Mouse (Mus musculus): Measurements from ENCODE around the gene Snx29. TPM values are rescaled to one million over a fixed set of nuclear protein-coding genes. Genes with fewer than 3 reads are reported as not detected.
"Not testable (repeated sequence)": the region's sequence is repeated elsewhere in the genome, so short reads cannot be mapped to it uniquely, and the experiment has no call there.

Snx29 gene
- total and polyA plus RNA-seq, 2 experiments, result 2.0 to 10.3 TPM

DNA sequence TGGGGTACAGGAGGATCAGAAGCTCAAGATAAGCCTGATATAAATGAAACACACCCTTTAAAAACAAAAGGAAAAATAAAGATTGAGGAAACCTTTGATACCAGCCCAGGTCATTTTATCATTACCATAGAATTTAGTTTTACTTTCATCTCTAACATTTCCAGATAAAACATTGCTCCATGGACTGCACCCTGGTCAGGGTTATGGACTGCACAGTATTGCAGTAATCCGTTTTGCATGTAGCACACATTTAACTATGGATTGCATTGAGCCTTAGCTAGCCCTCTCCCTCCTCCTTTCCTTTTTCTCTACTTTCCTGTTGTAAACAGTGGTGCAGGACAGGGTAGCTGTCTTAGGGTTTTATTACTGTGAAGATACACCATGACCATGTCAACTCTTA is 8.3 kb downstream of the Snx29 start:
- no peaks in the 10 kb centered on the region for H3K27me3 ChIP-seq (ENCODE audit: control insufficient read depth, insufficient read depth, low read length)
- no peak overlapping the region for H3K4me3 ChIP-seq (ENCODE audit: insufficient read depth, low read depth, low read length)
- no peaks in the 10 kb centered on the region for H3K36me3 ChIP-seq (ENCODE audit: control insufficient read depth, insufficient read depth, low read length)
- H3K4me1 ChIP-seq (ENCODE audit: control insufficient read depth, insufficient read depth, low read length), result peaks cover 14% of the 10 kb centered on the region
- TF ChIP-seq CTCF (IDR thresholded peaks at IDR 0.05; ENCODE audit: low read depth, low read length) (no peak), POLR2A (IDR thresholded peaks at IDR 0.05; ENCODE audit: extremely low read depth, insufficient read depth, low read length) (no peak)
- 23% methylated on average over 1 of the region's 1 CpGs for WGBS
- H3K27ac ChIP-seq (replicated peaks; ENCODE audit: insufficient read depth, low read depth, low read length), result peak overlapping the region; percentile 72
- peaks cover 32% of the 10 kb centered on the region for H3K79me2 ChIP-seq (ENCODE audit: control insufficient read depth, insufficient read depth, low read length)
- no peak overlapping the region for H3K9ac ChIP-seq (ENCODE audit: low read depth, low read length)
- DNase-seq (ENCODE audit: extremely low read depth, low read depth, low spot score), result peak; percentile 65

DNA sequence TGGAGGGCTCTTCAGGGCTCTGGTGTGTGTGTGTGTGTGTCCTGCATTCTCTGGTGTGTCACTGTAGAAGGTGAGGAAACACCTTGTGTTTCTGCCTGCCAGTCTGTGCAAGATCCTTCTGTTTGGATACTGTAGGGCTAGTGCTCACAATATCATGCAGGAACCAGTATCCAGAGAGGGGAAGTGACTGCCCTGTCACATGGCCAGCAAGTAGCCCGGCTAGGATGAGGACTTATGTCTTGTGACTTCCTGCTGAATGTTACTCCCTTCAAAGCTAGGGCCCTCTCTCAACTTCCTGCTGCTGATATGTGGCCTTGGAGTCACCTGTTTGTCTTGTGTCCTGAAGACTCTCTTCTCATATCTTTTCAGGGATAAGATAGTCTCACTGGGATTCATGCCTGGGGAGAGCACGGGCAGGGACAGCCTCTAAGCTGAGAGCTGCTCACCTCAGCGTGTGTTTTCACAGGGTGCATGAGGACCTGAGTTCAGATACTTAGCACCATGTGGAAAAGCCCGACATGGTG is 20.6 kb downstream of the Snx29 start:
- Histone ChIP-seq H3K9ac (ENCODE audit: low read depth, low read length) (no peak overlapping the region), H3K4me1 (ENCODE audit: control insufficient read depth, insufficient read depth, low read length) (peaks cover 2% of the 10 kb centered on the region; the same call in 1 of the 2 replicates), H3K79me2 (ENCODE audit: control insufficient read depth, insufficient read depth, low read length) (no peaks in the 10 kb centered on the region; the same call in 1 of the 2 replicates), H3K4me3 (ENCODE audit: insufficient read depth, low read depth, low read length) (no peak overlapping the region), H3K36me3 (ENCODE audit: control insufficient read depth, insufficient read depth, low read length) (no peaks in the 10 kb centered on the region), H3K27ac (replicated peaks; ENCODE audit: insufficient read depth, low read depth, low read length) (peak overlapping the region; percentile 56), H3K27me3 (ENCODE audit: control insufficient read depth, insufficient read depth, low read length) (no peaks in the 10 kb centered on the region)
- TF ChIP-seq CTCF (IDR thresholded peaks at IDR 0.05; ENCODE audit: low read depth, low read length) (no peak), POLR2A (IDR thresholded peaks at IDR 0.05; ENCODE audit: extremely low read depth, insufficient read depth, low read length) (no peak)
- DNase-seq (ENCODE audit: extremely low read depth, low read depth, low spot score), result peak; percentile 50
- WGBS, result 71% methylated on average over 4 of the region's 4 CpGs

GRCm38 (mm10) chr16:11351903-11352302 is 29.2 kb downstream of the Snx29 start:
- DNase-seq (ENCODE audit: extremely low read depth, low read depth, low spot score), result no peak
- 0 out of 2 replicates have a peak, but pooled peaks cover 3% of the 10 kb centered on the region for H3K4me1 ChIP-seq (ENCODE audit: control insufficient read depth, insufficient read depth, low read length)
- peak overlapping the region; percentile 21; the same call in 1 of the 2 replicates for H3K27ac ChIP-seq (replicated peaks; ENCODE audit: insufficient read depth, low read depth, low read length)
- H3K79me2 ChIP-seq (ENCODE audit: control insufficient read depth, insufficient read depth, low read length), result no peaks in the 10 kb centered on the region; the same call in 1 of the 2 replicates
- TF ChIP-seq POLR2A (IDR thresholded peaks at IDR 0.05; ENCODE audit: extremely low read depth, insufficient read depth, low read length) (no peak), CTCF (IDR thresholded peaks at IDR 0.05; ENCODE audit: low read depth, low read length) (no peak)
- H3K9ac ChIP-seq (ENCODE audit: low read depth, low read length), result no peak overlapping the region
- H3K4me3 ChIP-seq (ENCODE audit: insufficient read depth, low read depth, low read length), result no peak overlapping the region
- H3K27me3 ChIP-seq (ENCODE audit: control insufficient read depth, insufficient read depth, low read length), result no peaks in the 10 kb centered on the region
- WGBS, result 65% methylated on average over 7 of the region's 7 CpGs
- H3K36me3 ChIP-seq (ENCODE audit: control insufficient read depth, insufficient read depth, low read length), result peaks cover 10% of the 10 kb centered on the region; the same call in 1 of the 2 replicates

GRCm38 (mm10) chr16:11359173-11359572 is 36.5 kb downstream of the Snx29 start:
- TF ChIP-seq POLR2A (IDR thresholded peaks at IDR 0.05; ENCODE audit: extremely low read depth, insufficient read depth, low read length) (no peak), CTCF (IDR thresholded peaks at IDR 0.05; ENCODE audit: low read depth, low read length) (no peak)
- Histone ChIP-seq H3K36me3 (ENCODE audit: control insufficient read depth, insufficient read depth, low read length) (peaks cover 8% of the 10 kb centered on the region; the same call in 1 of the 2 replicates), H3K27me3 (ENCODE audit: control insufficient read depth, insufficient read depth, low read length) (no peaks in the 10 kb centered on the region), H3K4me1 (ENCODE audit: control insufficient read depth, insufficient read depth, low read length) (no peaks in the 10 kb centered on the region), H3K79me2 (ENCODE audit: control insufficient read depth, insufficient read depth, low read length) (0 out of 2 replicates have a peak, but pooled peaks cover 3% of the 10 kb centered on the region), H3K27ac (replicated peaks; ENCODE audit: insufficient read depth, low read depth, low read length) (no peak overlapping the region), H3K4me3 (ENCODE audit: insufficient read depth, low read depth, low read length) (no peak overlapping the region), H3K9ac (ENCODE audit: low read depth, low read length) (no peak overlapping the region)
- no peak for DNase-seq (ENCODE audit: extremely low read depth, low read depth, low spot score)
- WGBS, result 79% methylated on average over 5 of the region's 5 CpGs

- H3K4me3 ChIP-seq (ENCODE audit: insufficient read depth, low read depth, low read length), result no peak overlapping the region
- no peak overlapping the region for H3K27ac ChIP-seq (replicated peaks; ENCODE audit: insufficient read depth, low read depth, low read length)
- DNase-seq (ENCODE audit: extremely low read depth, low read depth, low spot score), result no peak
- H3K27me3 ChIP-seq (ENCODE audit: control insufficient read depth, insufficient read depth, low read length), result no peaks in the 10 kb centered on the region
- no peak overlapping the region for H3K9ac ChIP-seq (ENCODE audit: low read depth, low read length)
- H3K79me2 ChIP-seq (ENCODE audit: control insufficient read depth, insufficient read depth, low read length), result 0 out of 2 replicates have a peak, but pooled peaks cover 3% of the 10 kb centered on the region
- no peaks in the 10 kb centered on the region for H3K4me1 ChIP-seq (ENCODE audit: control insufficient read depth, insufficient read depth, low read length)
- H3K36me3 ChIP-seq (ENCODE audit: control insufficient read depth, insufficient read depth, low read length), result 0 out of 2 replicates have a peak, but pooled peaks cover 4% of the 10 kb centered on the region
- TF ChIP-seq CTCF (IDR thresholded peaks at IDR 0.05; ENCODE audit: low read depth, low read length) (no peak), POLR2A (IDR thresholded peaks at IDR 0.05; ENCODE audit: extremely low read depth, insufficient read depth, low read length) (no peak)
- 82% methylated on average over 10 of the region's 10 CpGs for WGBS
These were observed 37.2 kb downstream of the Snx29 start for GRCm38 (mm10) chr16:11359919-11360318.

- whole genome bisulfite sequencing, result 98% methylated on average over 2 of the region's 2 CpGs
- H3K27me3 ChIP-seq (ENCODE audit: control insufficient read depth, insufficient read depth, low read length); H3K4me3 ChIP-seq (ENCODE audit: insufficient read depth, low read depth, low read length); H3K36me3 ChIP-seq (ENCODE audit: control insufficient read depth, insufficient read depth, low read length); H3K4me1 ChIP-seq (ENCODE audit: control insufficient read depth, insufficient read depth, low read length); H3K9ac ChIP-seq (ENCODE audit: low read depth, low read length); H3K79me2 ChIP-seq (ENCODE audit: control insufficient read depth, insufficient read depth, low read length); DNase-seq (ENCODE audit: extremely low read depth, low read depth, low spot score); H3K27ac ChIP-seq (replicated peaks; ENCODE audit: insufficient read depth, low read depth, low read length): not testable (repeated sequence)
These were observed 37.9 kb downstream of the Snx29 start for GRCm38 (mm10) chr16:11360576-11360975.
